Mouse (Mus musculus) ovary, postnatal 36 days (tissue): ENCODE data around the gene Gipc3.

Experiments used
- DNase-seq: peaks from one replicate; pipeline ENCODE4 v3.0.0; 2022; ENCODE audit warnings: low spot score, mixed read lengths

Gene Gipc3

DNA sequence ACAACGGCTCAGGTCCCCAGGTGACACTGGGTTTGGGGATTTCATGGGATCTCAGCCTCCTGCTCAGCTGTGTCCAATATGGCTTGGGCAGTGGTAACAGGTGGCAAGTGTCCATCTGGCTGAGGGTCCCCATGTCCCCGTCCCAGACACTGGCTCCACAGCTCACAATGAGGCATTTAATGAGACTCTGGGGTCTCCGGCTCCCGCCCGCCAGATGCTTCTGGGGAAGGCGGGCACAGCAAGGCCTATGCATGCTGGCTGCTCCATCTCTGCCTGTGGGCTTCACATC is 24.1 kb upstream of the Gipc3 start:
- DNase-seq = no peak

DNA sequence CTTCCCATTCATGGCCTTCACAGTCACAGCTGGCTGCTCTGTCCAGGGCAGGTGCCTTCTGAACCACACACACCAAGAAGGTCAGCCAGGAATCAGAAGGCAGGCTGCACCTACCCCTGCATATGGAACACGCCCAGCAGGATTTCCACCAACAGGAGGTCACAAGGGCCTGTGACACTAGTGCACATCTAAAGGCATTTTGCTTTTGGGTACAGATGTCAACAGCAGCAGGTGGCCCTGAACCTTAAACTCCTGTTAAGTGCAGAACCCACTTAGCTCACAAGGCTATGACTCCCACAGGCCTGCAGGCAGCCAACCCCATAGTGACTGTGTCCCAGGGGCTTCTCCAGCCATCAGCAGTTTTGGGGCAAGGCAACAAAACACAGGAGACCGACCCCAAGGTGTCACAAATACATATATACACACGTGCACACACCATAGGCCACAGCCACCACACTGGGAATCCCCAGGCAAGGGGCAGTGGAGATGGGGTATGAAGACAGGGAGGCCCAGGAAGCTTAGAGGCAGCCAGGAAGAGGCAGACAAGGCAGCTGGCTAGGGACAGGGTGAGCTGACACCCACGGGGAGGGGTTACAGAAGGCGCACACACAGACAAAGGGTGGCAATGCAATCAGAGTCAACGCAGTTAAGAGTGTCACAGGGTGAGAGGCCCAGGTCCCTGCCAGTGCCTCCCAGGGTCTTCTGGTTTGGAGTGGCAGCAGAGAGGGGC is 23.6 kb upstream of the Gipc3 start:
- no peak for DNase-seq

- no peak for DNase-seq
These were observed 22.8 kb upstream of the Gipc3 start, which contains the start of gene 4930404N11Rik for GRCm38 (mm10) chr10:81365672-81366476. 4930404N11Rik (minus strand) TSS chr10:81365816.

DNA sequence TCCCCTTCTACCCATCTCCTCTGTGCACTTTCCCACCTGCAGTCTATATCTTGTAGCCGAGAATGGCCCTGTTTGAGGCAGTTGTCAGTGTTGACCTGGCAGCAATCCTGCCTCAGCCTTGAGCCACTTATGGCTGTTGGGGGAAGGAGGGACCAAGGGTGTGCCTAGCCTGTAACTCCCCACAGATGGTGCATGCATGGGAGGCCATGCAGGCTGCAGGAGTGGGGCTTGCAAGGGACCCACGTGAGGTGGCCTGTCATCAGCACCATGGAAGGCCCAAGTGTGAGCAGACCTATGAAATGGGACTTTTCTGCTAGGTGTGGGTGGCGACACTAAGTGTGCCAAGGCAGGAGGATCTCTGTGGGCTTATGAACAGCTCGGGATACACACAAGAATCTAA is 22.0 kb upstream of the Gipc3 start:
- no peak for DNase-seq

- no peak for DNase-seq
These were observed 21.6 kb upstream of the Gipc3 start for GRCm38 (mm10) chr10:81364666-81365065.

DNA sequence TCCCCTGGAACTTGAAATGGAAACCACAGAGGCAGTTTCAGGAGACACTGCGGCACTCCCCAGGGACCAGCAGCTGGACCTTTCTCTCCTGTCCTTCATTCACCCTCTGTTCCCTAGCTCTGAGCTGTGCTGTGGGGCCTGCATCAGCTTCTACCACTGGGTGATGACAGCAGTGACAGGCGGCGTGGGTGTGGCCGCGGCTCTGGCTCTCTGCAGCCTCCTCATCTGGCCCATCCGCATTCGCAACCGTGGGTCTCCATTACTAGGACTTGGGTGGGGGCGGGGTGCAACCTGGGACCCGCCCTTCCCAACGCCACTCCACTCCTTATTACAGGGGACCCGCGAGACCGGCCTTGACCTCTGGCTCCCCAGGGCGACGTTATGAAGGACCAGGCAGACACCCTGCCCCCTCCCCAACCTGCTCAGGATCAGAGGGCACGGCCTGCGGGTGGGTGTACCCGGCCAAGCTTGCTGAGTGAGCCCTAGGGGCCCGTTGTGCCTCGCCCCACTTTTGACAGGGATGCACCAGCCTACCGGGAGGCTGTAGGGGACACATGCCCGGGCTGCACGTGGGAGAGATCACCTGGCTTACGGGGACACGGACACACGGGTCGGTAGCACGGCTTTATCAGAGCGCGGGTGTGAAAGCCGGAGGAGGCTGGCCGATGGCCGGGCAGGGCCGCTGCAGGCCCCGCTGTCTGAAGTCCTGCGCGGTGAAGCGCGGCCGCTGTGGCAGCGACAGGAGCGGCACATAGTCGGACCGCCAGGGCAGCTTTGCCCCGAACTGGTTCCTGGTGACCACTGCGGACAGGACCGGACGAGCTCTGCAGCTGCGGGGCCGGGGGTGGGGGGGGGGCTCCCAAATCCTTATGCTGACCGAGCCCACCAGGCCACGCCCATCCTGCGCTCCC is 20.6 kb upstream of the Gipc3 start:
- no peak for DNase-seq

GRCm38 (mm10) chr10:81362336-81362949 is 19.4 kb upstream of the Gipc3 start:
- no peak for DNase-seq

- no peak for DNase-seq
These were observed 17.7 kb upstream of the Gipc3 start for GRCm38 (mm10) chr10:81360721-81361120.

- no peak for DNase-seq
These were observed 15.8 kb upstream of the Gipc3 start for GRCm38 (mm10) chr10:81358841-81359240.

DNA sequence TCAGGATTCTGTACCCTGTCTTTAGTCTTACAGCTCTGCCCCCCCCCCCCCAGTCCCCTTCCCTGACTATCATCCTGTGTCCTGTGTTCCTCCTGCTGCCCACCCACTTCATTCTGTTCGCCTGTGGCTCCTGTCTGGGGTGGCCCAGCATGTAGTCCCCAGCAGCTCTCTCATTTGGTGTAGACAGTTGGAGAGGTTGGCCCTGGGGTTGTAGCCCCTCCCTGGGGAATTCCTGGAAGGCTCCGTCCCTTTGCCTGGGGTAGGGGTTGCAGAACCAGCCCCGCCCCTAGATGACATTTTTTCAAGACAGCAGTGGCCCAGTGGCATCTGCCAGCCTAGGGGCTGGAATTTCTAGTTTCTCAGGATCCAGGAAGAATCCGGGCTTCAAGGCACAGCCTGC is 15.1 kb upstream of the Gipc3 start:
- no peak for DNase-seq

DNA sequence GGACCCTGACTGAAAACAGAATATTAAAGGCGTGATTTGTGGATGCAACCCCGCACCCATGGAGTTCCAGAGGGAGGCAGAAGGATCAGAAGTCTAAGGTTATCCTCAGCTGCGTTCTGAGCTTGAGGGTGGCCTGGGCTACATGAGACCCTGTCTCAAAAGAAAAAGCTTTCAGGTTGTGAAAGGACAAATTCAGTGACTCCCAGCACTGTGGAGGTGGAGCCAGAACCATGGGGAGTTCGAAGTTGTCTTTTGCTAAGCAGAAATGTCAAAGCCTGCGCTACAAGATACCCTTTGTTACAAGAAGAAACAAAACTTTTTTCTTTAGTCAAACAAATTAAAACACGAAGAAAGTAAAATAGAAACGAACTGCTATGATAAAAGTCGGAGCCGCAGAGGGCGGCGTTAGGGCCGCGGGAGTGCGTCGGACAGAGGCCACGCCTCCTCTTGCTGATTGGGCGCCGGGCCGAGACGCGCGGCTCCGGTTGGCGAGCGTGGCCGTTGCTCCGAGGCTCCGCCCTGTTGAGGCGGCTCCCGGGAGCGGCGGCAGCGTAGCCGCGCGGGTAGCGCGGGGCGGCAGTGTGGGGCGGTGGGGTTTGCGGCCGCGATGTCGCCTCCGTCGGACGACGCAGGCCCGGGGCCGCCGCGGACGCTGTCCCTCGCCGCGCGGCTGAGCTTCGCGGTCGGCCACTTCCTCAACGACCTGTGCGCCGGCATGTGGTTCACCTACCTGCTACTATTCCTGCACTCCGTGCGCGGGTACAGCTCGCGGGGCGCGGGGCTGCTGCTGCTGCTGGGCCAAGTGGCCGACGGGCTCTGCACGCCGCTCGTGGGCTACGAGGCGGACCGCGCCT is 14.2 kb upstream of the Gipc3 start, which contains the start of gene Mfsd12:
Gene Mfsd12 (plus strand): TSS at position 501 of the 854 bp plus-strand sequence.
- peak; percentile 91 for DNase-seq

DNA sequence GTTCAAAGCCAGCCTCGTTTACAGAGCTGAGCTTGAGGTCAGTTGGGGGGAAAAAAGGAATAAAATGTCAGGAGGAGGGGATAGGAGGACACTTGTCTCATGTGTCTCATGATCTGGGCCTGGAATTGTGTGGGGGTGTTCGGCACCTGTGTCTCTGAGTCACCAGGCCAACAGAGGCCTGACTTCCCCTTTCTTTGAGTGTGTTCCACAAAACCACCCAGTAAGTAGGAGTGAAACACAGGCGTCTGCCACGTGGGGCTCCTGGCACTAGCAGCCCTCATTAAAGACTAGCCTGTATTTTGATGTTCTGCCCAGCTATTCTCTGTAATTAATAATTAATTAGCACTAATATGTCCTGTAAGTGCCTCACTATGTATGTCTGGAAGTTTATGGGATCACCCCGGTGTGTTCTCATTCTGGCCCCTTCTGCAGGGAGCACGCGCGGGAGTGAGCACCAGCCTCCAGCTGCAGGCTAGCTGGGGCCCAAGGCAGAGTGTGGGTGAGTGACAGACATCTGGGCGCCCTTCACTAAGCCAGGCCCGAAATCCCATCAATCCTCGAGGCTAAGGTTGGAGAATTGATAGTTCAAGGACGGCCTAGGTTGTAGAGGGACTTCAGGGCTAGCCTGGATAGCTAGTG is 13.4 kb upstream of the Gipc3 start:
- DNase-seq = no peak

- DNase-seq = no peak
These were observed 12.5 kb upstream of the Gipc3 start for GRCm38 (mm10) chr10:81355533-81355932.

DNA sequence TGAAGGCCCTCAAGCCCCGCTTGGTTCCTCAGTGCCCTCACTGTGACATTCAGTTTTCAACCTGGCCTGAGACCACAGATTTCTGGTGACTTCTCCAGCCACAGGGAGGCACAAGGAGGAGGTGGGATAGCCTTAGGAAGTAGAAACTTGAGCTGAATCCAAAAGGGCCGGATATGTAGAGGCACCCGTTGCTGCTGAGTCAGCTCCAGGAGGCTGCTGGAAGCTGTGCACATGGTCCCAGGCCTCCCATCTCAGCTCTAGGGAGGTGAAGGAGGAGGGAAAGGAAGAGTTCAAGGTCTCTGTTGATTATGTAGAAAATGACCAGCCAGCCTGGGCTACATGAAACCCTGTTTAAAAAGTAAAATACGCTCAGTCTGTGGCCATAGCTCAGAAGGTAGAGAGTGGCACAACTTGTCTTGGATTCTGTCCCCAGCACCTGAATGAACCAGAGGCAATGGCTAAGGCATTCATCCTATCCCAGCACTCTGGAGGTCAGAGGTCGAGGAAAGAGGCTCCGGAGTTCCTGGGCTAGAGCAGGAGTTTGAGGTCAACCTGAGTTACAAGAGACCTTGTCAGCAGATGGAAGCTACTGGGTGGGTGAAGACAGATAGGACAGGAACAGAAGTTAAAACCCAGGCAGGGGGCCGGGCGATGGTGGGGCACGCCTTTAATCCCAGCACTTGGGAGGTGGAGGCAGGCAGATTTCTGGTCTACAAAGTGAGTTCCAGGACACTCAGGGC is 11.8 kb upstream of the Gipc3 start:
- no peak for DNase-seq

DNA sequence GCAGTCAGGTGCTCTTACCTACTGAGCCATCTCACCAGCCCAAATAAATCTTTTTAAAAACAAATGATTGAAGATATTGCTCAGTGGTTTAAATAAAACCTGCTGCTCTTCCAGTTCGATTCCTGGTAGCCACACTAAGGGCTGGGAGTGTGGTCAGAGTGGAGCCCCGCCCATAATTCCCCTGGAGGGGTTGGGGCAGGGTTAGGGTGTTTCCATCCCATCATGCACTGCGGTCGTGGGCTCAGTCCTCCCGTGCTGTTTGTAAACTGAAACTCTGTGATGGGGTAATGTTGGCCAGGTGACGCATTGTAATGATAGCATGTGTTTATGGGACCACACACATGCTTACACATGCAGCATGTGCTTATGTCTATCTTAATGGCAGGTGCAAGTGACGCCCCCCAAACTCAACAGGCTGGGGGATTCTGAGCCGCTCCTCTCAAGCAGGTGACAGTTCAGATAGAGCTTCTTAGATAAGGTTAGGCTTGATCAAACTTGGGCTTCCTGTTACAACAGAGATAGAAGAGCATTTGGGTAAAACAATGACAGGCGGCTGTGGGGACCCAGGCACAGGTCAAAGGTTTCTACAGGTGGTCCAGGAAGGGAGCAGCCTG is 8.7 kb upstream of the Gipc3 start:
- no peak for DNase-seq

DNA sequence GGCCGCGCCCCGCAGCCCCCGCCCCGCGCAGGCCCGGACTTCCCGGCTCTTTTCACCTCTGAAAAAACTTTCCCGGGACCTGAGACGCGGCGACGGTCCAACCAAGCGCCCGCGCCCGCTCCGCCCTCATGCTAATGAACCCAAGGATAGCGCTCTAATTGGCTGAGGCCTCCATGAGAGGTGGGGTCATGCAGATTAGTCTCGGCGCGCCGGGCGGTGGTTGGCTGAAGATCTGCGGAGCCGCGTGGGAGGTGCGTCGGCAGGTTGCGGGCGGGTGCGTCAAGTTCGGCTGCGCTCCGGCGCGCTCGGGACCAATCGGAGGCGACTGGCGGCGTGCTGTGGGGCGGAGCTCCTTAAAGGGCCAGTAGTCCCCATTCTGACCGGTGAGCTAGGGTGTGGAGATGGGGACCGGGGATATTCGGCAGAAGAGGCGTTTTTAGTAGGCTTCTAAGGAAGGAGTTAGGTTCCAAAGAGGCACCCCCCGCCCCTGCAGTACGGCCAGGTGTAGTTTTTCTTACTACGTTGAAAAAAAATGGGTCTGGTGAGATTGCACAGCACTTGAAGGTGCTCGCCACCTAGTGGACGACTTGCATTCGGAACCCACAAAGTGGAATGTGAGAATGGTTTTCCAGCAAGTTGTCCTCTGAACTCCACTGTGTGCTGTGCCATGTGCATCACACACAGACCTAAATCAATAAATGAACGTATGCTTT is 7.4 kb upstream of the Gipc3 start, which contains the start of gene Hmg20b:
Gene Hmg20b (minus strand): TSS at position 130 of the 713 bp plus-strand sequence.
- DNase-seq = peak; percentile 99

GRCm38 (mm10) chr10:81349961-81350350 is 6.9 kb upstream of the Gipc3 start:
- no peak for DNase-seq

DNA sequence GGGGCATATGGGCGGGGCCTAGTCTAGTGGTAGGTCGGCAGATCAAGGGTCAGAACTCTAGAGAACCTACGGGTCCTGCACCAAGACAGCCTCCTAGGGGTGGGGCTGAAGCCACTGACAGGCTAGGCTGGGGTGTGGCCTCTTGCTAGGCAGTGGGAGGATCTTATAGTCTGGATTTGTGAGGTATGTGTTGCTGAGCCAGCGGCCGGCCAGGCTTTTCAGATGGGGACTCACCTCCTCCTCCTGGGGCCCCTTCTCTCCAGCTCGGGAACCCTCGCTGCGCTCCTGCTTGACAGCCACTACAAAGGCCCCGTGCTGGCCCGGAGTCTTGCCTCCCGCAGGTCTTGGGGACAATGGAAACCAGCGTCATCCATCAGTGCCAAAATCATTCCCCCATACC is 6.1 kb upstream of the Gipc3 start:
- DNase-seq = no peak
